Mouse (Mus musculus): Measurements from ENCODE around the gene Cyp2d26.

The Cyp2d26 gene

GRCm38 (mm10) chr15:82763631-82764420 lies 30.3 kb downstream of the Cyp2d26 start, which contains the start of gene Cyp2d40:
Gene Cyp2d40, minus strand, starts transcription at chr15:82764183.
- peak; percentile 82 for DNase-seq

DNA sequence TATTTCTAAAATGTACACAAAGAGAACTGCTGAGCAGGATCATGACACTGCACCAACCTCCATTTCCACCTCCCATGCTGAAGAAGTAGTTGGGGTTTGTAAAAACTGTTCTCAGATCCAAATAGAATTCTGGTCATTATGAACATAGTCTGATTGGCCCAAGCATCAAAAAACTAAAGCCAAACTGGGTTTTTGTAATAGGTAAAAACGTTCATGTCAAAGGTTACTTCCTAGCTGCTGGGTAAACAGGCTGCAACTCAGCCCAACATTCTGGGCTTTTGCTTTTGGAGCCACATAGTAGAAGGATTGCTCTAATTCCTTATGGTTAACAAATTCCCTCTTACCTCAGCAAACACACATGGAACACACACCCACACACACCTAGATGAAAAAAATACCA lies 46.0 kb downstream of the Cyp2d26 start:
- DNase-seq = no peak

DNA sequence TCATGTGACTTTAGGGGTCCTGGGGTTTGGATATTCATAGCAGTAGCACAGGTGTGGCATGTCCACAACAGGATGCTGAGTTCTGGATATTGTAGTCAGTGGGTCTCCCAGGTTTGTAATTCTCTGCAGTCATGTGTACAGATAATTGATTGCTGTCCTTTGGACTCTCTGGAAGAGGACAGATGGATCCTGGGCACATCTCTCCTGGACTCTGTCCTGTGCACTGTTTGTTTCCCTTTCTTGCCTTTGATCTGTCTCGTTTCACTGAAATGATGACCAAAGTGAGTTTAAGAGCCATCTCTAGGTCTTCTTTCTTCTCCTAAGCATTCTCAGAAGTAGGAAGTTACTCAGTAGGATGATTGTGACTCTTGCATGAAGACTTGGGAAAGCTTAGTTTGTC lies 46.6 kb downstream of the Cyp2d26 start:
- DNase-seq = no peak
